Mouse (Mus musculus) C2C12 (cell line): ENCODE data around the gene Wwox.

Experiments
- CEBPB ChIP-seq: IDR thresholded peaks from one replicate; pipeline ENCODE4 v1.6.1; 2011; ENCODE audit warnings: low read depth, mild to moderate bottlenecking, control low read depth, moderate library complexity
- CTCF ChIP-seq: IDR thresholded peaks from one replicate; pipeline ENCODE4 v1.5.1; 2011; ENCODE audit not compliant: control insufficient read depth, insufficient read depth, insufficient read length
- FOSL1 ChIP-seq: IDR thresholded peaks from one replicate; pipeline ENCODE4 v1.8.0; 2011; ENCODE audit warnings: mild to moderate bottlenecking, low read length; ENCODE audit not compliant: poor library complexity, insufficient read depth, severe bottlenecking

DNA sequence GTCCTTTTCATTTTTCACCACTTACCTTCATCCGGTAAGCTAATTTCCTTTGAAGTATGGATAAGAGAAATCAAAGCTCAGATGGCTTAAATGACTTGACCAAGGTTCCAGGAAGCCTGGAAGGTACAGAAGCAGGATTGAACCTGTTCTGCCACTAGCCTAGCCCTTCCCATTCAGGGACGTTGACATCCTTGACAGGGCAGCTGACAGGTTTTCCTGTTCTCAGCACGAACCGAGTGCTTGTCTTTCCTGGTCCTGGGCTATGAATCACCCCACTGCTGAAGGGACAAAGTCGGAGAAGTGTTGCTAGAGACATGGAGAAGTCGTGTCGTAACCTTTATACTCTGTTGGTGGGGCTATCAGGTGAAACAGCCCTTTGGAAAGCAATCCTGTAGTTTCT is 190.3 kb downstream of the Wwox start:
- TF ChIP-seq CTCF (no peak), FOSL1 (no peak), CEBPB (no peak)
